Mouse (Mus musculus): ENCODE measurements around the gene Ndufs8.

The Ndufs8 gene

GRCm38 (mm10) chr19:3905261-3905969 lies 7.2 kb downstream of the Ndufs8 start:
- DNase-seq (ENCODE audit: extremely low spot score, low read depth, low spot score), result peak; percentile 8

GRCm38 (mm10) chr19:3904363-3904675 lies 8.3 kb downstream of the Ndufs8 start:
- DNase-seq (ENCODE audit: extremely low spot score, low read depth, low spot score), result no peak

- DNase-seq (ENCODE audit: extremely low spot score, low read depth, low spot score), result no peak
Observed at GRCm38 (mm10) chr19:3903648-3904362, 8.8 kb downstream of the Ndufs8 start.

- no peak for DNase-seq (ENCODE audit: extremely low spot score, low read depth, low spot score)
Observed at GRCm38 (mm10) chr19:3902966-3903365, 9.6 kb downstream of the Ndufs8 start.

GRCm38 (mm10) chr19:3899618-3900017 lies 13.0 kb downstream of the Ndufs8 start:
- no peak for DNase-seq (ENCODE audit: extremely low spot score, low read depth, low spot score)

- DNase-seq (ENCODE audit: extremely low spot score, low read depth, low spot score), result no peak
Observed at GRCm38 (mm10) chr19:3898952-3899351, 13.6 kb downstream of the Ndufs8 start.

GRCm38 (mm10) chr19:3897557-3897956 lies 15.0 kb downstream of the Ndufs8 start:
- no peak for DNase-seq (ENCODE audit: extremely low spot score, low read depth, low spot score)

GRCm38 (mm10) chr19:3896208-3896607 lies 16.4 kb downstream of the Ndufs8 start:
- DNase-seq (ENCODE audit: extremely low spot score, low read depth, low spot score), result no peak

GRCm38 (mm10) chr19:3895171-3895631 lies 17.4 kb downstream of the Ndufs8 start:
- no peak for DNase-seq (ENCODE audit: extremely low spot score, low read depth, low spot score)

GRCm38 (mm10) chr19:3894294-3894693 lies 18.3 kb downstream of the Ndufs8 start:
- no peak for DNase-seq (ENCODE audit: extremely low spot score, low read depth, low spot score)

GRCm38 (mm10) chr19:3893545-3894116 lies 18.9 kb downstream of the Ndufs8 start:
- DNase-seq (ENCODE audit: extremely low spot score, low read depth, low spot score), result no peak

GRCm38 (mm10) chr19:3890181-3890580 lies 22.4 kb downstream of the Ndufs8 start:
- DNase-seq (ENCODE audit: extremely low spot score, low read depth, low spot score), result no peak

- no peak for DNase-seq (ENCODE audit: extremely low spot score, low read depth, low spot score)
Observed at GRCm38 (mm10) chr19:3889096-3889495, 23.5 kb downstream of the Ndufs8 start.

- DNase-seq (ENCODE audit: extremely low spot score, low read depth, low spot score), result no peak
Observed at GRCm38 (mm10) chr19:3884325-3884990, 28.1 kb downstream of the Ndufs8 start.

GRCm38 (mm10) chr19:3882214-3882613 lies 30.4 kb downstream of the Ndufs8 start:
- no peak for DNase-seq (ENCODE audit: extremely low spot score, low read depth, low spot score)

- DNase-seq (ENCODE audit: extremely low spot score, low read depth, low spot score), result no peak
Observed at GRCm38 (mm10) chr19:3880054-3880848, 32.3 kb downstream of the Ndufs8 start.

GRCm38 (mm10) chr19:3875045-3875444 lies 37.5 kb downstream of the Ndufs8 start:
- no peak for DNase-seq (ENCODE audit: extremely low spot score, low read depth, low spot score)

GRCm38 (mm10) chr19:3872373-3872772 lies 40.2 kb downstream of the Ndufs8 start:
- no peak for DNase-seq (ENCODE audit: extremely low spot score, low read depth, low spot score)

GRCm38 (mm10) chr19:3871468-3871867 lies 41.1 kb downstream of the Ndufs8 start:
- DNase-seq (ENCODE audit: extremely low spot score, low read depth, low spot score), result no peak

GRCm38 (mm10) chr19:3868290-3868689 lies 44.3 kb downstream of the Ndufs8 start:
- DNase-seq (ENCODE audit: extremely low spot score, low read depth, low spot score), result no peak

- DNase-seq (ENCODE audit: extremely low spot score, low read depth, low spot score), result no peak
Observed at GRCm38 (mm10) chr19:3864960-3865359, 47.6 kb downstream of the Ndufs8 start.

Measured in hindlimb bud, embryonic 11.5 days (tissue).